ENCODE assay signal across 23 mouse cellular contexts in genomic region chr10:103114629-103115028, GRCm38 (mm10).
DNase-seq lines count a peak whose midpoint lies in the region; ATAC-seq and TF ChIP-seq lines count a peak whose summit lies in the region.
"Had no signal": no experiment of that assay in that cellular context is flagged by ENCODE, and none has a peak within 500 bp of the region (broad histone marks: within the 10 kb centered on the region; RNA-seq: fewer than 3 reads in every experiment).

No protein-coding gene starts in this region.

- H3K27ac ChIP-seq in forebrain, embryonic 10.5 days, result peak overlapping the region; percentile 44; the same call in 1 of the 2 replicates
- no peak overlapping the region for H3K27ac ChIP-seq in forebrain, embryonic 11.5 days (ENCODE audit: low read depth, low read length)
- no peak overlapping the region for H3K27ac ChIP-seq in kidney, postnatal 0 days
- no peak overlapping the region; the same call in 1 of the 2 replicates for H3K27ac ChIP-seq in embryonic facial prominence, embryonic 10.5 days (replicated peaks)
- peak overlapping the region; percentile 77 for H3K27ac ChIP-seq in embryonic facial prominence, embryonic 14.5 days (replicated peaks; ENCODE audit: low read depth, low read length)
- H3K27ac ChIP-seq: forebrain, embryonic 12.5 days; heart, embryonic 10.5 days; hindbrain, embryonic 12.5 days had no signal

- no peak for TF ChIP-seq CTCF in kidney, postnatal 0 days (IDR thresholded peaks at IDR 0.05; ENCODE audit: low read depth)

- no peak for ATAC-seq in forebrain, embryonic 11.5 days (replicated peaks; ENCODE audit: low FRiP score)
- ATAC-seq in kidney, postnatal 0 days (replicated peaks; ENCODE audit: low FRiP score, low read depth), result peak; percentile 63; the same call in 1 of the 2 replicates
- peak; percentile 87 for ATAC-seq in embryonic facial prominence, embryonic 14.5 days (ENCODE audit: low read depth)
- ATAC-seq: forebrain, embryonic 16.5 days; hindbrain, embryonic 16.5 days; inflammation-experienced regulatory T-cells, adult 6 months had no signal

- peak; percentile 20 for DNase-seq in forebrain, embryonic 10.5 days (ENCODE audit: extremely low spot score, low spot score)
- DNase-seq in forebrain, embryonic 11.5 days (ENCODE audit: low spot score), result no peak
- DNase-seq in kidney, postnatal 0 days (ENCODE audit: low spot score), result no peak
- DNase-seq in kidney, adult 11 months, result no peak
- peak; percentile 70 for DNase-seq in embryonic facial prominence, embryonic 10.5 days (ENCODE audit: low spot score)
- DNase-seq in embryonic facial prominence, embryonic 14.5 days (ENCODE audit: low spot score), result peak; percentile 91
- no peak for DNase-seq in neural tube, embryonic 10.5 days (ENCODE audit: extremely low spot score, low spot score)
- no peak for DNase-seq in right cerebral cortex, postnatal 4 days
- DNase-seq: adrenal gland, postnatal 10 days; cerebellum, adult 11-12 months; cerebellum, adult 9-10 months; cerebellum, postnatal 25 days; gastrocnemius, postnatal 10 days; heart, adult 18-20 months; heart, postnatal 10 days; heart, postnatal 4 days had no signal

- H3K27me3 ChIP-seq in forebrain, embryonic 10.5 days (ENCODE audit: poor library complexity, severe bottlenecking), result no peaks in the 10 kb centered on the region
- H3K27me3 ChIP-seq in forebrain, embryonic 11.5 days (ENCODE audit: control insufficient read depth, insufficient read depth, low read length), result no peaks in the 10 kb centered on the region
- no peaks in the 10 kb centered on the region for H3K27me3 ChIP-seq in kidney, postnatal 0 days (ENCODE audit: insufficient read depth, low read length)
- H3K27me3 ChIP-seq in embryonic facial prominence, embryonic 10.5 days (replicated peaks; ENCODE audit: low read depth, poor library complexity, severe bottlenecking), result no peaks in the 10 kb centered on the region
- H3K27me3 ChIP-seq in embryonic facial prominence, embryonic 14.5 days (replicated peaks; ENCODE audit: control insufficient read depth, insufficient read depth, low read length), result no peaks in the 10 kb centered on the region
- H3K27me3 ChIP-seq: forebrain, embryonic 12.5 days; hindbrain, embryonic 12.5 days had no signal

- WGBS in forebrain, embryonic 10.5 days, result 60% methylated on average over 6 of the region's 6 CpGs
- 68% methylated on average over 6 of the region's 6 CpGs for WGBS in forebrain, embryonic 11.5 days
- WGBS in kidney, postnatal 0 days, result 40% methylated on average over 6 of the region's 6 CpGs
- WGBS in embryonic facial prominence, embryonic 10.5 days, result 34% methylated on average over 6 of the region's 6 CpGs
- WGBS in embryonic facial prominence, embryonic 14.5 days, result 18% methylated on average over 6 of the region's 6 CpGs

- H3K9me3 ChIP-seq in forebrain, embryonic 10.5 days, result no peaks in the 10 kb centered on the region
- no peaks in the 10 kb centered on the region for H3K9me3 ChIP-seq in forebrain, embryonic 11.5 days (ENCODE audit: control insufficient read depth, low read length)
- H3K9me3 ChIP-seq in kidney, postnatal 0 days (replicated peaks; ENCODE audit: low read length), result no peaks in the 10 kb centered on the region
- no peaks in the 10 kb centered on the region for H3K9me3 ChIP-seq in embryonic facial prominence, embryonic 10.5 days
- no peaks in the 10 kb centered on the region for H3K9me3 ChIP-seq in embryonic facial prominence, embryonic 14.5 days (ENCODE audit: control insufficient read depth, low read length)
- H3K9me3 ChIP-seq: forebrain, embryonic 12.5 days; heart, embryonic 10.5 days; hindbrain, embryonic 12.5 days had no signal

- no peak overlapping the region for H3K4me3 ChIP-seq in forebrain, embryonic 10.5 days
- no peak overlapping the region for H3K4me3 ChIP-seq in forebrain, embryonic 11.5 days (ENCODE audit: low read depth, low read length)
- no peak overlapping the region for H3K4me3 ChIP-seq in kidney, postnatal 0 days (replicated peaks; ENCODE audit: low read depth, low read length)
- no peak overlapping the region for H3K4me3 ChIP-seq in embryonic facial prominence, embryonic 10.5 days
- H3K4me3 ChIP-seq in embryonic facial prominence, embryonic 14.5 days (ENCODE audit: low read depth, low read length), result no peak overlapping the region
- H3K4me3 ChIP-seq: erythroblast, embryonic 14.5 days; forebrain, embryonic 12.5 days; heart, embryonic 10.5 days; hindbrain, embryonic 12.5 days had no signal

- no peak overlapping the region for H3K4me2 ChIP-seq in forebrain, embryonic 11.5 days (ENCODE audit: low read depth, low read length, severe bottlenecking)
- H3K4me2 ChIP-seq in kidney, postnatal 0 days (ENCODE audit: low read length), result no peak overlapping the region
- peak overlapping the region; percentile 37 for H3K4me2 ChIP-seq in embryonic facial prominence, embryonic 14.5 days (ENCODE audit: low read depth, low read length)
- H3K4me2 ChIP-seq: forebrain, embryonic 12.5 days; hindbrain, embryonic 12.5 days had no signal

- H3K9ac ChIP-seq in forebrain, embryonic 11.5 days (ENCODE audit: low read length), result no peak overlapping the region
- H3K9ac ChIP-seq in kidney, postnatal 0 days (ENCODE audit: low read depth, low read length), result no peak overlapping the region
- no peak overlapping the region for H3K9ac ChIP-seq in embryonic facial prominence, embryonic 14.5 days (ENCODE audit: low read depth, low read length)
- H3K9ac ChIP-seq: forebrain, embryonic 12.5 days; hindbrain, embryonic 12.5 days had no signal

- H3K36me3 ChIP-seq in forebrain, embryonic 10.5 days (replicated peaks), result no peaks in the 10 kb centered on the region
- H3K36me3 ChIP-seq in forebrain, embryonic 11.5 days (ENCODE audit: control insufficient read depth, insufficient read depth, low read length), result no peaks in the 10 kb centered on the region
- H3K36me3 ChIP-seq in kidney, postnatal 0 days (ENCODE audit: insufficient read depth, low read length), result no peaks in the 10 kb centered on the region
- H3K36me3 ChIP-seq in embryonic facial prominence, embryonic 10.5 days (replicated peaks), result no peaks in the 10 kb centered on the region
- H3K36me3 ChIP-seq in embryonic facial prominence, embryonic 14.5 days (ENCODE audit: control insufficient read depth, insufficient read depth, low read length), result no peaks in the 10 kb centered on the region
- H3K36me3 ChIP-seq: forebrain, embryonic 12.5 days; heart, embryonic 10.5 days; hindbrain, embryonic 12.5 days had no signal

- 0 out of 2 replicates have a peak, but pooled peaks cover 2% of the 10 kb centered on the region for H3K4me1 ChIP-seq in forebrain, embryonic 10.5 days
- no peaks in the 10 kb centered on the region for H3K4me1 ChIP-seq in forebrain, embryonic 11.5 days (replicated peaks; ENCODE audit: control insufficient read depth, insufficient read depth, low read length)
- H3K4me1 ChIP-seq in kidney, postnatal 0 days (replicated peaks; ENCODE audit: insufficient read depth, low read length), result no peaks in the 10 kb centered on the region
- H3K4me1 ChIP-seq in embryonic facial prominence, embryonic 10.5 days, result peaks cover 10% of the 10 kb centered on the region
- no peaks in the 10 kb centered on the region for H3K4me1 ChIP-seq in embryonic facial prominence, embryonic 14.5 days (ENCODE audit: control insufficient read depth, insufficient read depth, low read length)
- H3K4me1 ChIP-seq: forebrain, embryonic 12.5 days; heart, embryonic 10.5 days; hindbrain, embryonic 12.5 days had no signal

Comparison
In these comparisons a context has a peak if more than half of its experiments do, and no peak if none do; other contexts are left out.
1. DNase-seq: peak in forebrain, embryonic 10.5 days (single experiment), embryonic facial prominence, embryonic 10.5 days (single experiment) and embryonic facial prominence, embryonic 14.5 days (single experiment); none in forebrain, embryonic 11.5 days (single experiment), kidney, postnatal 0 days (single experiment), kidney, adult 11 months (single experiment), neural tube, embryonic 10.5 days (single experiment) and right cerebral cortex, postnatal 4 days (single experiment).
2. H3K27ac ChIP-seq: peak in forebrain, embryonic 10.5 days (single experiment) and embryonic facial prominence, embryonic 14.5 days (single experiment); none in forebrain, embryonic 11.5 days (single experiment), kidney, postnatal 0 days (single experiment) and embryonic facial prominence, embryonic 10.5 days (single experiment).